Mouse (Mus musculus): ENCODE measurements at regions not wholly inside any gene's neighbourhood (a gene's known extent, or its start where the extent isn't known, plus 50 kb on each side); places are given as distances from the start of the nearest gene placed in this dataset.

DNA sequence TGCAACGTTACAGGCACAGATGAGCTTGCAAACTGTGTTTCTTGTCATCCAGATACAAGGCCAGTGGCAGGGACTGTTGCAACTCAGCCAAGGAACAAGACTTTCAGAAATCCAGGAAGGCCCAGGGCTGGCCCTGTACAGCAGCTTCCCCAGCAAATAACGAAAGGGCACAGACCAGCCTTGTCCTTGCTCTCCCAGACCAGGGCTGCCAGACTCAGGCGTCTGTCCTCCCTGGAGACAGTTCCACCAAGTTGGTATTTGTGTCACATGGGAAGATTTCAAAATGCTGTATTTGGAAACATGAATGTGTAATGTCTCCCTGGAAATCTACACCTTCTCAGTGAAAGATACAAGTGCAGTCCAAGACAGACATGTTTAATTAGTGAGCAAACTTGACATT is 157.8 kb downstream of the Cbln1 start:
- TF ChIP-seq TBP (IDR thresholded peaks at IDR 0.05; ENCODE audit: low read depth, low read length): no peak
- no peak for TF ChIP-seq USF2 (IDR thresholded peaks at IDR 0.05; ENCODE audit: borderline replicate concordance in 1 of 2, insufficient read depth in 1 of 2, low read depth in 1 of 2, low read length in 2 of 2)
- no peak for TF ChIP-seq CTCF (IDR thresholded peaks at IDR 0.05 in 2 of 3, conservative IDR thresholded peaks at IDR 0.05 in 1 of 3; ENCODE audit: control insufficient read depth in 1 of 3, insufficient read depth in 1 of 3, low read depth in 2 of 3, low read length in 3 of 3, poor library complexity in 1 of 3, severe bottlenecking in 1 of 3)
- TF ChIP-seq RAD21 (IDR thresholded peaks at IDR 0.05; ENCODE audit: low read depth, low read length): no peak
- no peak for TF ChIP-seq MEF2A (IDR thresholded peaks at IDR 0.05; ENCODE audit: extremely low read depth, insufficient replicate concordance, low read depth, low read length, poor library complexity, severe bottlenecking)
- TF ChIP-seq POLR2A (IDR thresholded peaks at IDR 0.05; ENCODE audit: control insufficient read depth in 1 of 2, insufficient read depth in 1 of 2, low read depth in 1 of 2, low read length in 2 of 2, poor library complexity in 1 of 2): no peak
- no peak for TF ChIP-seq ZC3H11A (IDR thresholded peaks at IDR 0.05; ENCODE audit: low read depth, low read length)
- no peak for TF ChIP-seq ELF1 (IDR thresholded peaks at IDR 0.05; ENCODE audit: low read depth, low read length)
- no peak for TF ChIP-seq KAT2A (conservative IDR thresholded peaks at IDR 0.05; ENCODE audit: low read depth, low read length)
- no peak for TF ChIP-seq SMC3 (IDR thresholded peaks at IDR 0.05; ENCODE audit: low read depth, low read length)
